Mouse (Mus musculus): ENCODE measurements around the gene Smpdl3b.
"Not testable (repeated sequence)": the region's sequence is repeated elsewhere in the genome, so short reads cannot be mapped to it uniquely, and the experiment has no call there.

The Smpdl3b gene

GRCm38 (mm10) chr4:132778562-132779201 lies 21.6 kb upstream of the Smpdl3b start:
- no peak for DNase-seq (ENCODE audit: low spot score in 2 of 2)

- peak; percentile 65 to 76 for DNase-seq (ENCODE audit: low spot score in 2 of 2)
Observed at GRCm38 (mm10) chr4:132776764-132777163, 19.7 kb upstream of the Smpdl3b start.

DNA sequence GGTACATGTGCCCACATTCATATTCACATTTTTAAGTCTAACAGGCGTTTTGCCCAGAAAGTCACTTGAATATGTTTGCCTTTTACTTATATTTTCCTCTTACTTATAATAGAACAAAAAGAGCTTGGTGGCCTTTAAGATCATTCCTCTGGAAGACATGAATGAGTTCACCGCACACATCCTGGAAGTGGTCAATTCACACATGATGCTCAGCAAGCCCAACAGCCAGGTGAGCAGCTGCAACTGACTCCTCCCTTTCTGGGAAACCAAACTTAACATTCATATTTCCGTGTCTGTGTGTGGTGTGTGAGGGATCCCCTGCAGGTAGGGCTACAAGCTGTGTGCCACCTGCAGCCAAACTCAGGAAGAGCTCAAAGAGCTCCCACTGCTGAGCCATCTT lies 17.9 kb upstream of the Smpdl3b start:
- DNase-seq (ENCODE audit: low spot score in 2 of 2): no peak

DNA sequence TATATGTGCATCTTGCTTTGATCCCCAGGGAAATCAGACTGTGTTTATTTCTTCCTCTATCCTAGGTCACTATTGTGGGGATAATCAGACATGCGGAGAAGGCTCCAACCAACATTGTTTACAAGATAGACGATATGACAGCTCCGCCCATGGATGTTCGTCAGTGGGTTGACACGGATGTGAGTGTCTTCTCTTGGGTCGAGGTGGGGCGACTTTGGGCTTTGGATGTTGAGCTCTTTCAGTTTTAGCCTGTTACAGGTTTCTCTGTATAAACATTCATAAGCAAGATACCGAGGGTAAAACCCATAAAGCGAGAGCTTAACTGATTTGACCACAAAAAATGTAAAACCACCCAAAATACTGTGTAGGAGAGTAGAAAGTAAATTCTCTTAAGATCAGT lies 14.7 kb upstream of the Smpdl3b start:
- no peak for DNase-seq (ENCODE audit: low spot score in 2 of 2)

DNA sequence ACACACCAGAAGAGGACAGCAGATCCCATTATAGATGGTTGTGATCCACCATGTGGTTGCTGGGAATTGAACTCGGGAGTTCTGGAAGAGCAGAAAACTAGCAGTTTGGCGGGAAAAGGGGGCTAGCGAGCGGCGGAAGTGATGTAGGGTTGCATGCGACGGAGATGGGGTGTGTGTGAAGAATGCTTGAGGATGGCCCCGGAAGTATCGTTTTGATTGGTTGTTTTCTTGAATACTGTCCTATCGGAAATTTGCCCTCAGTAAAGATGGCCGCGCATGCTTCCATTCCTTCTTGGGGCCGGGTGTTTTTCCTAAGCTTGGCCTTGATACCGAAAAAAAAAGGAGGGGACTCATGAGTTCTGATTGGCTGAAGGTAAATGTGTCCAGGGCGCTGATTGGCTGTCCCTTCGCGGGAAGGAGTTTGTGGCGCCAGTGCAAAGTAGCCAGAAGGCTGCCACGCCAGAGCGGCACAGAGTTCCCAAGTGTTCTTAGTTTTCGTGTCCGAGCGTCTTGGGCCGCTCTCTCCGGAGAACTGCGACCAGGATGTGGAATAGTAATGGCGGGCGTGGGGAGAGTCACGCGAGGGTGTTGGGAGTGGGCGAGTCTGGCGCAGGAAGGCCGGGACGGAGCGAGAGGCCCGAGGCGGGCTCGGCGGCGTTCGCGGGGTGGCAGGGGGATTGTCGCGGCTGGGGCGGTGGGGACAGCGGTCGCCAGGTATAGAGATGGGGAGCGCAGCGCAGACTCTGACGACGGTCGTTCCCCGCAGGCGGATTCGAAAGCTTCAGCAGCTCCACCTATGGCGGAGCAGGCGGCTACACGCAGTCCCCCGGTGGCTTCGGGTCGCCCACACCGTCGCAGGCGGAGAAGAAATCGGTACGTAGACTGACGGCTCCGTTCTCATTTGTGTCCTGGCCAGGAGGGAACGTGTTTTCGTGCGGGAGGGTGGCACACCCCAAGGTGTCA lies 11.1 kb upstream of the Smpdl3b start, which contains the start of gene Rpa2:
Gene Rpa2, plus strand, starts transcription at position 419 of the 963 bp plus-strand sequence.
- peak; percentile 95 to 96 for DNase-seq (ENCODE audit: low spot score in 2 of 2)

- not testable (repeated sequence) for DNase-seq (ENCODE audit: low spot score in 2 of 2)
Observed at GRCm38 (mm10) chr4:132763125-132763524, 6.1 kb upstream of the Smpdl3b start.

DNA sequence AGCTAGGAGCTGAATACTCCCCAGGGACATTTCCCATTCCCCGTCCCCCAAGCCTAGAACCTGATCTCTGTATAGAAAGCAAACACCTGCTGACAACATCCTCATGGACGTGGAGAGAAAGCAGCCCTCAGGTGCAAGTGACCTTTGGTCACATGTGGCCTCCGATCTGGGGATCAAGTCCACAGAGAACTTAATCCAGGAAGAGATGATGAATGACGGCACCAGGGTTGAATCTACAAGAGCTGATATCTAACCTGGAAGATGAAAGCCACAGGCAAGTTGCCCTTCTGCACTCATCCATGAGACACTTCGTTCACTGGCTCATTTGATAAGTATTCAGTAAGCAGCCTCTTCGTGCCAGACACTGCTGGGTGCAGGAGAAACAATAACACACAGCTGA lies 5.5 kb upstream of the Smpdl3b start:
- DNase-seq (ENCODE audit: low spot score in 2 of 2): no peak

DNA sequence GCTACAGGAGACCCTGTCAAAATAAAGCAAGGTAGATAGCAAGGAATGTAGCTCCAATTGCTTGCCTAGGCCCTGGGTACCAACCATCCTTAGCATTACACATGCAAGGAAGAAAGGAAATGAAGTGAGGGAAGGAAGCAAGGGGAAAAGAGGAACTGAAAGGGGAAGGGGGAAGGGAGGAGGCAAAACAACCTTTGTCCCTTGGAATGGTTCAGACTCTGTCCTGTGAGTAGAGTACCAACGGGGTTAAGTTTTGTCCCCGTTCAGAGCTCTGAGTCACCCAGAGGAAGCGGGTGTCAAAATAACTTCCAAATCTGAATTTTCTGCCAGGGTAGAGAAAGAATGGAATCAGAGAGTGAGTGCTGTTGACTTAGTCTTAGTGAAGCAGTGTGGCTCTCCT lies 3.2 kb upstream of the Smpdl3b start:
- DNase-seq (ENCODE audit: low spot score in 2 of 2): no peak

GRCm38 (mm10) chr4:132757633-132758351 lies 740 bp upstream of the Smpdl3b start:
- no peak for DNase-seq (ENCODE audit: low spot score in 2 of 2)

DNA sequence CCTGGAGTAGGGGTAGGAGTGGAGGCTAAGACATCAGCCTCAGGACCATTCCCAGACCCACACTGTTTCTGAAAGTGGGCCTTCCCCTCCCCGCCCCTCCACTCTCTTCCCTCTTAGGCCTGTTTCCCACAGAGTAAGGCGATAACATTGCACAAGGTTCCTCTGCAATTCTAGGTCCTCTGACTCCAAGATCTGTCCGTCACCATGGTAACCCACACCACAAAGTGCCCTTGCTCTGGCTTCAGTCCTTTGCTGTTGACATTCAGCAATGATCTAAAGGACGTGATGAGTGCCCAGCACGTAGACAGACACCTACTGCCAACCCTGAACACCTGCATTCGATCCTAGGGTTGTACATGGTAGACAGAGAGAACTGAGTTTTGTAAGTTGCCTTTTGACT lies 4.1 kb downstream of the Smpdl3b start:
- DNase-seq (ENCODE audit: low spot score in 2 of 2): no peak

DNA sequence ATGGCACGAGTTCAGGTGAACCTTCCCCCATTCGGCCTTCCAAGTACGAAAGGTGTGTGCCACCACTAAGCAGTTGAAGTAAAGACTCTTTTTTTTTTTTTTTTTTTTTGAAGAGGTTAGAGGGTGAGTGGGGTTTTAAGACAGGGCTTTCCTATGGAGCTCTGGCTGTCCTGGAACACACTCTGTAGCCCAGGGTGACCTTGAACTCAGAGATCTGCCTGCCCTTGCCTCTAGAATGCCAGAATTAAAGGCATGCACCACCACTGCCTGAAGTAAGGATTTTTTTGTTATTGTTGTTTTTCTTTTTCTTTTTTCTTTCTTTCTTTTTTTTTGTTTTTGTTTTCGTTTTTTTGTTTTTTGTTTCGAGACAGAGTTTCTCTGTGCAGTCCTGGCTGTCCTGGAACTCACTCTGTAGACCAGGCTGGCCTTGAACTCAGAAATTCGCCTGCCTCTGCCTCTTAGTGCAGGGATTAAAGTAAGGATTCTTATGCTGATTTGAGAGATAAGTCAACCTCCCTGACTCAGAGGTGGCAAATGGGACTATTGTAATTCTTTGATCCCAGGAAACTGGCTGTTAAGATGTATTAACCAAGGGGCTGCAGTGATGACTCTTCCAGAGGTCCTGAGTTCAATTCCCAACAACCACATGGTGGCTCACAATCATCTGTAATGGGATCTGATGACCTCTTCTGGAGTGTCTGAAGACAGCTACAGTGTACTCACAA lies 7.6 kb downstream of the Smpdl3b start:
- DNase-seq (ENCODE audit: low spot score in 2 of 2): no peak

DNA sequence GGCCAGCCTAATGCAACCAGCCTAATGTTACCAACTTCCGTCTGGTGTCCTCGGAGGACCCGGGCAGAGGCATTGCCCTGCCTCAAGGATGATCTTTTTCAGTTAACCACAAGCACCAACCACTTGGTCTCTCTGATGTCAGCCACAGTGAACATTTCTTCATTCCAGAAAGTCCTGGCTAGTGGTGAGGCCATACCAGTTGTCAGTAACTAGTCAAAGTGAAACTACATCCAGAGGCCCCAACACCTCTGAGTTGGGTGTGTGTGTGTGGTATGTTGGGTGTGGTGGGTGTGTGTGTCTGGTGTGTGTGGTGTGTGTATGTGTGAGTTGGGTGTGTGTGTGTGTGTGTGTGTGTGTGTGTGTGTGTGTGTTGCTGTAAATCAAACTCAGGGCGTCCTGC lies 8.3 kb downstream of the Smpdl3b start:
- no peak for DNase-seq (ENCODE audit: low spot score in 2 of 2)

DNA sequence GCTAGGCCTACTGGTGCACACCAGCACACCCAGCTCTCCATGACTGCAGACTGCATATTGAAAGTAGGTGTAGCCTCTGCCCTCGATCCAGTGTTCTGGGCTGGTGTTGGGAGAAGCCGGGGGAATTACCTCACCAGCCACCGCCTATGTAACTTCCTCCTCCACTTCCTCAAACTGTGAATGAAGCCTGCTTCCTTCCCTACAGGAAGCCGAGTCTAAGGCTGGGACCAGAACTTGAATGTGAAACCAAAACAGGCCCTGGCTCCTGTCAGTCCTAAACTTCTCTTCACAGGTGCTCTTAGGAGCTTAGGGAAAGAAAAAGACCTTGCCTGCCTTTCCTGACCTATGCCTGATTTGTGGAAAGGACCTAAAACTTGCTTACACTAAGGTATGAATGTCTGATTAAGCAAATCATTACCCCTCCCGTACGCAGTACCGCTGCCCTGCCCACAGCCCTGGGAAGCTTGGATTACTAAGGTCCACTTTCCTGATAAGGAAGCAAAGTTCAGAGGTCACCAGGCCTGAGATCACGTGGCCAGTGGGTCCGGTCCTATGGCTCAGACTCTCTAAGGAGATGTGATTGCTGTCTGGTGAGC lies 9.3 kb downstream of the Smpdl3b start:
- peak in 1 of 2 experiments; percentile 22 for DNase-seq (ENCODE audit: low spot score in 2 of 2)

DNA sequence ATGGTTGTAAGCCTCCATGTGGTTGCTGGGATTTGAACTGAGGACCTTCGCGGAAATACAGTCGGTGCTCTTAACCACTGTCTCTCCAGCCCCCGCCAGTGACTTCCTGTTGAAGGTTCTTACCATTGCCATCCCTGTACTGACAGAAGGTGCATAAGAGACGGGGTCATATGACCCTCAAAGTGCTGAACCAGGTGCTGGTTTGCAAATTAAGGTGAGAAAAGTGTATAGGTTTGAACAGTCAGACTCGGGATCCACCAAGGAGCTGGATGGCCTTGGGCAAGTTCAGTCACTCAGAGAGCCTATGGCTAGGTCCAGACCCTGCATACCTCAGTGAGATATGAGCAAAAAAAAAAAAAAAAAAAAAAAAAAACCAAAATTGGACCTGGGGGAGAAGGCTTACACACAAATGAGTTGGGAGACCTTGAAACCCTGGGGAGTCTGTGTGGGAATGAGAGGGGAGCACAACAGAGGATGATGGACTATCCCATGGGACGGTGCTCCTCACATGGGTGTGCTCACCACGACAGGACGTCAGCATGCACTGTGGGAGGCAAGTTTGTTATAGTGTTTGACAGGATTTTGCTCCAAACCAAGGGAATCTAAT lies 10.0 kb downstream of the Smpdl3b start:
- DNase-seq (ENCODE audit: low spot score in 2 of 2): no peak

- DNase-seq (ENCODE audit: low spot score in 2 of 2): no peak
Observed at GRCm38 (mm10) chr4:132743992-132744911, 12.8 kb downstream of the Smpdl3b start.

GRCm38 (mm10) chr4:132741491-132741890 lies 15.6 kb downstream of the Smpdl3b start:
- no peak for DNase-seq (ENCODE audit: low spot score in 2 of 2)

DNA sequence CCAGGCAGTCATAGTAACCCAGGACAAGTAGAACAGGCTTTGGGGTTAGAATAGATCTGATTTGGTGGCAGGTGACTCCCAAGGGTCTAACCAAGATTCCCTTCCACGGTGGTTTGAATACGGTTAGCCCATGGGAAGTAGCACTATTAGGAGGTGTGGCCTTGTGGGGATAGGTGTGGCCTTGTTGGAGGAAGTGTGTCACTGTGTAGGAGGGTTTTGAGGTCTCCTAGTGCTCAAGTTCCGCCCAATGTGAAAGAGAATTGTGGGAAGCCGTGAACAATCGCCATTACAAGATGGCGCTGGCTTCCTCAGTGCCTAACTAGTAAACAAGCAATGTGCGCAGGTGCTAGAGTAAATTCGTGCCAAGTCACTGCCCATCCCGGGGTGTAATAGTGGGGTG lies 19.9 kb downstream of the Smpdl3b start:
- not testable (repeated sequence) for DNase-seq (ENCODE audit: low spot score in 2 of 2)

GRCm38 (mm10) chr4:132735894-132736293 lies 21.2 kb downstream of the Smpdl3b start:
- no peak for DNase-seq (ENCODE audit: low spot score in 2 of 2)

DNA sequence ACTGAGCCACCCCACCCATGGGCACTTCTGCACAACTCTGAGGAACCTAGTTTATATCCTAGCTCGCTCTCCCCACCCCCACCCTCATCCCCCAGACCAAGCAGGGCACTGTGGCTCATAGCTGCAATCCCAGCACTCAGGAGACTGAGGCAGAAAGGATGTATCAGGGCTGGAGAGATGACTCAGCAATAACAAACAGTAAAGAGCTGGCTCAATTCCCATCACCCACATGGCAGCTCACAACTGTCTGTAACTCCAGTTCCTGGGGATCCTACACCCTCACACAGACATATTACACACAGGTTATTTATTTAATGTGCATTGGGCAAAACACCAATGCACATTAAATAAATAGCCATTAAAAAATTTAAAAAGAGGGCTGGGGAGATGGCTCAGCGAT lies 21.7 kb downstream of the Smpdl3b start:
- no peak for DNase-seq (ENCODE audit: low spot score in 2 of 2)

- DNase-seq (ENCODE audit: low spot score in 2 of 2): no peak
Observed at GRCm38 (mm10) chr4:132734766-132735165, 22.3 kb downstream of the Smpdl3b start.

Data from spleen, postnatal 14 days (tissue).